Mouse (Mus musculus) ES-CJ7 (cell line): ENCODE measurements around the gene Grm7.
A peak's percentile ranks its signal among the peaks of the same experiment; 100 is the strongest.

Experiments used
- DNase-seq: peaks from one replicate; pipeline ENCODE4 v3.0.0; 2011; ENCODE audit warnings: low read depth, low spot score

The Grm7 gene

DNA sequence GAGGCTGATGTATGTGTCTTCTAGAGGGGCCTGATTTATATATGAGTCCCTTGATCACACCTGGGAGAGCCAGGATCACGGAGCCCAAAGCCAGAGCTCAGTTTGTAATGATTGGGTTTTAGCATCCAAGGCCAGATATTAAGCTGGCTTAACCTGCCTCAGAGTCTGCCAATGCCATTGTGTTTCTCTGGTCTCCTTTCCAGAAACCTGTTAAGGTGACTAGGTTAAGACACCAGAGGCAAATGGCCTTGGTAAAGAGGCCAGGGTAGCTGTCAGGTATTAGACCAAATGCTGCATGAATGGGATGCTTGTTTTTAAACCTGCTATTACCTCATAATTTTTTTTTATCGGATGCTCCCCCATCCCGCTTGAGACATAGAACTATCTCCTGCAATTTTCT is 722.7 kb downstream of the Grm7 start:
- DNase-seq, result no peak

DNA sequence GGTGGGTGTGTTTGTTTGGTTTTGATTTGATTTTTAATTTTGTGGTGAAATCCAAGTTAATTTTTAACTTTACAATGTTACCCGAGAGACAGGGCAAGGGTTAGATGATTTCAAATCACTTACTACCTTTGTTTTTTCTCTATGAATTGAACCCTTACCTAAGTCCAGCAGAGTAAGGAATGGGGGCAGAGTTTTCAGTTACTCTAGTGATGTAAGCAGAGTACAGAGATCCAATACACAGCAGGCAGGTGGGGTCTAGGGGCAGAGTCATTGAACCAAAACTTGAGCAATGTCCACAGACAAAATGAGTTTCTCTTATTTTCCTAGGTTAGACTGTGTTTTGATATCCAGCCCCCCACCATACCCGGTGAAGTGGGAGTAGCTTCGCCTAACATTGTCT is 723.2 kb downstream of the Grm7 start:
- no peak for DNase-seq

DNA sequence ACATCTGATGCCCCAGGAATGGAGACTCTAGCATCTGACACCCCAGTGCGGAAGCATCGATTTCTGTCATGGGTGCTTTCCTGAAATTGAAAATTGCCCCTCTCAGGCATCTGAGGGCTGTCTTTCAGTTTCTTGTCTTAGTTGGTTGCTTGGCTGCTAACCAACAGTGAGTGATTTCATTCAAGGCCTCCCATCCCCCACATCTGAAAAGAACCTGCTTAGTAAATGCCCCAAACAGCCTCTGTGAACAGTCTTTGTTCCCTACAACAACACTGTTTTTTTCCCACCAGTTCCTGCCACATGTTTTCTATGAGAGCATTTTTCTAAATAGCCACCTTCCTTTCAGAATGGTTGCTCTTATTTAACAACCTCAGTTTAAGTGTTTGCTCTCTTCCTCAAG is 723.6 kb downstream of the Grm7 start:
- no peak for DNase-seq

DNA sequence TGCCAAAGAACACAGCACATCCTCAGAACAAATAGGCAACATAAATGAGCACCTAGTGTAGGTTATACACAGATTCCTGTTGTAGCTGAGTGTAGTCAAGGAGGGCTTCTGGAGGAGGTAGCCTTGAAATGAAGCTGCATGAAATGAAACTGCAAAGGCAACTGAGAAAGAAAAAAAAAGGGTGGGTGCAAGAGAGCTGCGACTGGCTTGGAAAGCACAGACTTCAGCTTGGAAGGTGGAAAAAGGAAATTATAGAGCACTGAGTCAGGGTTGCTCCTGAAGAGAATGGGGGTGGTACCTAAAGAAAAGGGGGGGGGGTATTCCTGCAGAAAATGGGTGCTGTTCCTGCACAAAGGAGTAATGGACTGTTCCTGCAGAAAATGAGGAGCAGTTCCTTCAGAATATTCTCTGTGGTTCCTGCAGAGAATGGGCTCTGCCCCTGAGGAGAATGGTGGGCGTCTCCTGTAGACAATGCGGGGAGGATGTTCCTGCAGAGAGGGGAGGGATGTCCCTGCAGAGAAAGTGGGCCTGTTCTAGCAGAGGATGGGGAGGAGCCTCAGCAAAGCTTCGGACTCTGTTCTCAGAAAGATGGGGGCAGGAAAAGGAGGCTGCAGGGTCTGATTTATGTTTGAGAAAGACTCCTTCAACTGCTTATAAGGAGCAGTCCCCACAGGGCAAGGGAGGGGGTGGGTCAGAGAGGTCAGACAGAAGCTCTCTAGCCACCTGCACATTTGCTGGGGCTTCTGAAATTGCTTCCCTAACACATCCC is 726.4 kb downstream of the Grm7 start:
- DNase-seq, result peak; percentile 39

DNA sequence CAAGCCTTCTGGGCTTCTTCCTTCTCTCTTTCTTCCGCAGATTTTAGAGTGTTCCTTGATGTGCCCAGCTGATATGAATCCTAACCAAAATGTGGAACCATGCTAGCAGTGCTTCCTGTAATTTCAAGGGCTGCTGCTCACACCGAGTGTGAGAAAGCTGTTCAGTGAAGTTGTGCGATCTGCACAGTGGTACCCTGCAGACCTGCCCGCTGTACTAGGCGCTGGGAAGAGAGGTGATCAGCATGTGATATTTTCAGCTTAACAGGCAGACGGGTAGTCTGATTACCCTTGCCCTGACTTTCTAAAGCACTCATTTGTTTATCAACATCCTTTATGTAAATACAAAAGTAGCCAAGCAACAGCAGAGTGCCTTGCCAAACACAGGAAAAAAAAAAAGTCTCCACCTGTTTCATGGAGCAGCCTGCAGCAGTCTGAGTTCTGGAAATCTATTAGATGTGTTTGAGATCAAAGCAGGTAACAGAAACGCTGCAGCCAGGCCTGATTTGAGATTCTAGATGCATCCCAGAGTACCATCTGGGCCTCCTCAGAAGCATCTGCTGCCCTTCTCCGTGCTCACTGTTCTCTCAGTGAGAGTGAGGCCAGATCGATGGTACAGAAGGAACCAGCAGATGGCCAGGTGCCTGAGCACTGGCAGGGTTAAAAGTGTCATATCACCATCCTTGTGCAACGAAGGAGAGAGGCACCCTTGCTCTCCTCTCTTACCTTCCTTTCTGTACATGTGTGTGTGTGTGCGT is 727.4 kb downstream of the Grm7 start:
- no peak for DNase-seq

DNA sequence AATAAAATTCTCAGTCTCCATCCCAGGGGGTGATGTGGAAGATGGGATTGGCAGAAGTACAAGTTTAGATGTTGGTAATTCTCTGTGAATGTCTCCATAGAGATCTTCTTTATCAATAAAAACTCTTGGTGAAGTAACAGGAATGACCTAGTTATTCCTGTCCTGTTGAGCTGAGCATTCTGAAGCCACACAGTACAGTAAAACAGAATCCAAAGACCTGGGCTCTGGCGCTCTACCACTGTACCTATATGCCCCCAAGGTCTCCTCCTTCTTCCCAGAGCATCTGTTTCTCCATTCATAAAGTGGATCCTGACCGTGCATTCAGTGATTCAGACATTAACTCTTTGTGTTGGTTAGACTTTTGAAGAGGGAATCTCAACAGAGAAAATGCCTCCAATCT is 735.3 kb downstream of the Grm7 start:
- no peak for DNase-seq

DNA sequence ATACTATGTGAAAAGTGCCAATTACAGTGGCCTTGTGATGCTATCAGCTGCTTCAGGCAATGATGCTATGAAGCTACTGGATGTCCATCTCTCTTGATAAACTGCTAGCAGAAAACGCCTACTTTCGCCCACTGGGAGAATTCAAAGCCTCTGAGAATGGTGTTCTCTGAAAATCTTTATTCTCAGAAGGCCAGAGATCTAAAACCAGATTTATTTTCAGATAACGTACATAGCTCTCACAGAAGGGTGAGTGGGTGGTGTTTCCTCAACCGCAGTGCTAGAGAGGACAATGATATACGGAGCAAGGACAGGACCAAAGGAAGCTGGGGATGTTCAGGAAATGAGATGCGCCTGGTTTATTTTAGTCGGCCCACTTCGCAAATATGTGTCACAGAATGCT is 763.4 kb downstream of the Grm7 start:
- DNase-seq, result no peak

DNA sequence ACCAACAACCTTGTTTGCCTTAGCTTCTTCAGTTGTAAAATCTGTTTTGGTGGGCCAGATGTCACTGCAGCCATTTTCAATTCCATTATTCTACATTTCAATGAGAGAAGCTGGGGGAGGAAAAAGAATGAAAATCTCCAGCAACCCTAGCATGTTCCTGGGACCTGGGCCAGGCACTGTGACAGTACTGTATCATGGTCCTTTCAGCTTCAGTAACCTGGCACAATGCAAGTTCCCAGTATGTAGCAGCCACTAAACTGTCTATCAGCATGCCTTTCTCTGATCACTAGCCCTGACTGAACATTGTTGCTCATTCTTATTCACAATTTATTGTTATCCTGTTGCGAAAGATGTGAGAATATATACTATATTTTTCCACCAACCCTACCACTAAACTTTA is 779.4 kb downstream of the Grm7 start:
- no peak for DNase-seq

DNA sequence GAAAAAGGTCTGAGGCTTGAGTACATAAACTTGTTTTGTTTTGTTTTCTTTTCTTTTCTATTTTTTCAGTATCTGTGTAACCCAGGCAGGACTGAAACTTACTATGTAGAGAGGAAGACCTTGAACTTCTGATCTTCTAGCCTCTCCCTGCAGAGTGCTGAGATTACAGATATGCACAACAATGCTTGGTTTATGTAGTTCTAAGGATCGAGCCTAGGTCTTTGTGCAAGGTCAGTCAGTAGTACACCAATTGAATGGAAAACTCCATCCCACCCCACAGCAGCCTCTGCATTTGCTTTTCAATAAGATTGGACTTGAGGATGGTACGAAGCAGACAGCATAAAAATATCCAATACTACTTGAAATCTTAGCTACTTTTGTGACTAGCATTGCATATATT is 800.8 kb downstream of the Grm7 start:
- peak; percentile 84 for DNase-seq

DNA sequence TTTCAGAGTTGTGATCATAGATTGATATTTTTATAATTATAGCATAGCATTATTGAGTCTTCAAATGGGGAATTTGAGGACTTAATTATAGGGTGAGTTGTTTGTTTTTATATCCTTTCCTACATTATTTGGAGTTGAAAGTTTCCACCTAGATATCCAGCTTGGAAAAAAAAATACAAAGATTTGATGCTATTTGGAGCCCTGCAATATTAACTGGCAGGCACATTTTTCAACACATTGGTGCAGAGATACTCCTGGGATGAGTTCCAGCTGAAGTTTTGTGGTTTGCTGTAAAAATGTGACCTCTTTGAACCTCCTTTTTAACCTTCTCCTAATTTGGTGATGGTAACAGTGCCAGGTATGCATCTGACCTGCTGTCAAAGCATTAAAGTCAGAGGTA is 802.5 kb downstream of the Grm7 start:
- no peak for DNase-seq

DNA sequence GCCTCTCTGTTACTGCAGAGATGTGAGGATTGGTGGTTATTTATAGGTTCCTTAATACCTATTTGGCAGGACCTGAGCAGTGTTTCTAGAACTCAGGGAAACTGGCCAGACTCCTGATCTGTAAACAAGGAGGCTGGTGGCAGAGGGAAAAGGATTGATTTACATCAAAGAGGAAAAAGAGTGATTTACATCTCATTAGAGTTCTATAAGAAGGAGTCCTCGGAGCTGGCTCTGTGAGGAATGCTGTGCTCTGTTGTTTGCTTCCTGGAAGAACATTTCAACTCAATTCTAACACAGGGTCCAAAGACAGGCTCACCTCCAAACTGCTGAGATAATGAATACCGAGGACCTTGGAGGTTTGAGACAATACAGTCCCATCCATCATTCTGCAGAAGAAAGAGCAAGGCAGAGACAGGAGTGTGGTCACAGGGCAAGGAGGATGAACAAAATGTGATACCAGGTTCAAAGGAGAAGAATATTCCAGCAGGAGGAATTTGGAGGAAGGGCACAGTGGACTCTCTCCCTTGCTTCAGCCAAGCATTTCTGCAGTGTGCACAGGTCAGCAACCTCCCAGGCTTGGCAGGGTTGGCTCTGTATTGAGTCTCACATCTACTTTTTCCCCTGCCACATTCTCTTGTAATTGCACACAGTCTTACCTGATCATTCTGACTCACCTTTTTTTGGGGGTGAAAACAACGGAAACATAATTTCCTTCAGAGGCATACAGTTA is 803.8 kb downstream of the Grm7 start:
- peak; percentile 60 for DNase-seq

DNA sequence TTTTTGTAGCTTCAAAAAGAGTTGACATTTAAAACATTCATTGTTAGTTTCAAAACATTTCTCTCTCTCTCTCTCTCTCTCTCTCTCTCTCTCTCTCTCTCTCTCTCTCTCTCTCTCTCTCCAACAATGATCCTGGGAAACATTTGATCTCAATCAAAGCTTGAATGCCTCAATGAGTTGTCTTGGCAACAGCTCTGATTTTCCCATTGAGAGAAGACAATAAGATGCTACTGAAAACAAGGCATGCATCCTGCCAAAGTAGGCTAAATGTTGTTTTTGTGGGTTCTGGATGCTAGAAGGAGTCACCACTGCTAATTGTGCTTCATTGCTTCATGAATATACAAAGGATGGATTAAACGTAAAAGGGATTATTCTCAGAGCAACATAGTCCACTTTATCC is 836.5 kb downstream of the Grm7 start:
- no peak for DNase-seq

DNA sequence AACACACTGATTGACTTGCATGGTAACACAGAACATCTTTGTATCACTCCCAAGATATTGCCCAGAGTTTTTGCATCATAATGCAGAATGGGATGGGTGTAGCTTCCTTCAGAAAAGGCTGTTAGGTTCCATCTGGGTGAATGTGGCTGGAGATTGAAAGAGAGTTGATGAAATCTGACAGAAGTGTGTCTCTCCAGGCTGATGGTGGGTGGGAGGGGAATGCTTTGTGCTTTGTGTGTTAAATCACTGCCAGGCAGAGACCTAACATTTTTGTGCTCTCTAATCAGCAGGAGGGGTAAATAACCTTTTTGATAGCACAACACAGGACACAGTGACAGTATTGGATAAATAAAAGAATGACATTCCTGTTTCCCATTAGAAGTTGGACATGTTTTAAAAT is 840.7 kb downstream of the Grm7 start:
- DNase-seq, result peak; percentile 20

DNA sequence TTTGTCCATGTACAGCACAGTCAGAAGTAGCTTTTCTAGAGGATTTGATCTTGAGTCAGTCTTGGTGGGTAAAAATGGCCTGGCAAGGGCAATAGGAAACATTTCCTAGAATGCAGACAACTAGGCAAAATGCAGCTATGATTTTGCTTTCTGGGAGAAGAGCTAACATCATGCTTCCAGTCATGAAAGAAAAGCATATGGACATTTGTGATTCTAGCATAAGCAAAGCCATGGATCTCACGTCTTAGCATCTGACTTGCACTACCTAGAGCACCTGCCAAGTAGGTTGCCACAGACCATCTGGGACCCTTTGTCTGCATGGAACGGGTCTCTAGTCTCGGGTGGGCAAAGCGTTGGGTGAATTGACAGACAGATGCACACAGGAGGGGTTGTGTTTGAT is 842.2 kb downstream of the Grm7 start:
- peak; percentile 41 for DNase-seq

DNA sequence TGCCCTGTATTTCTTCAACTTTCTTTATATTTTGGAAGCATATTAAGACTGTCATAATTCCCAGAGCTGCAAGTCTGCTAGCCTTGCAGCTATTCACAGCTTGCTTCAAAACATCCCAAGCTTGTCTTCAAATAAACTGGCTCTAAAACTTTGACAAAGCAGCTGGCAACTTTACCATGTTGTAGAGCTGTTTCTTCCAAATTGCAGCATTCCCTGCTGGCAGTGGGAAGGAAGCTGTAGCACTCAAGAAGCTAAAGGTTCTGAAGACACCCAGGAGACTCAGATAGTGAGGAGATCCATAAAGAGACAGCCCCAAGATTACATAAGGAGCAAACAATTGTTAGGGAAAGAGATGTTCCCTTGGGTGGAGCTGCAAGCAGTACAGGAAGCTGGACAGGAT is 846.8 kb downstream of the Grm7 start:
- DNase-seq, result no peak

DNA sequence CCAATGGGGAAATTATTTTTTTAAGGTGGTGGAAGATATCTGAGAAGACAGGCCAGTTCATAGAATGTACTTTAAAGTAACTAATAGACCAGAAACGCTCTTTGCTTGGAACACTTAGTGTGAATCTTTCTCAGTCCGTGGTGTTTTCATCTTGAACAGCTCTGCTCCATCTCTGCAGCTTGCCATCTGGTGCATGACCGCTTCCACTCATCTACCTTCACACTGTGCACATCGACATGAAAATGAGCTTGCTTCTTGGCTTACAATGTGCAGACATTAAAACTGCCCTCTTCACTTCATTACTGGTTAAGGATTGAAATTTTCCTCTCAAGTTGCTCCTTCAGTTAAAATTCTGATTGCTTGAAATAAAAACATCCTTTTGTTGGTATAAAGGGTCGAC is 854.2 kb downstream of the Grm7 start:
- no peak for DNase-seq

DNA sequence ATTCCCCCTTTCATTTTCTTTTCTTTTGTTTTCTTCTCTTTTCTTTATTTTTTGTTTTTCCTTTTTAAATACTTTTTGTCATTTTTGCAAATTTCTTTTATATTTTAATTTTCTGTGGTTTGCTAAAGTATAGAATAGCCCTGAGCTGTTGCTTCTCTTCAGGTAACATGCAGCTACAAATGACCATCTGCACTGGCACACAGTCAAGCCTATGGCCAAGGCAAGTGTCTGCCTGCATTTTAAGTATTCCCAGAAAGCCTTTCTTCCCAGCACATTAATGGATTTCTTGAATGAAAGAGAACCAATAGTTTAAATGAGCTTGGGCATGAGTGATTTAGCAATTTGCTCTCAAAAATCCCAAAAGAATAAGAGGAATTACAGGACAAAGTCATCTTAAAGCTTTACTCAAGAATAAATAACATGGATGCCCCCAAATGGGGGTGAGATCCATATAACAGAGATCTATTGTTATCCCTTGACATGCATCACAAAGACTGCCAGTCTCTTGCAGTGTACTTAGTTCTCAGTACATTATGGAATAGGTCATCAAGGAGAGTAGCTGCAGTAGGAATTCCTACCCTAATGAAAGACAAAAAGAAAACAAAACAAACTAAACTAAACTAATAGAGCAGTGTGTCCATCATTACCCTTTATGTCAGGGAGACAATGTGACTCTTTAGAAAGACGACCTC is 865.5 kb downstream of the Grm7 start:
- DNase-seq, result no peak

DNA sequence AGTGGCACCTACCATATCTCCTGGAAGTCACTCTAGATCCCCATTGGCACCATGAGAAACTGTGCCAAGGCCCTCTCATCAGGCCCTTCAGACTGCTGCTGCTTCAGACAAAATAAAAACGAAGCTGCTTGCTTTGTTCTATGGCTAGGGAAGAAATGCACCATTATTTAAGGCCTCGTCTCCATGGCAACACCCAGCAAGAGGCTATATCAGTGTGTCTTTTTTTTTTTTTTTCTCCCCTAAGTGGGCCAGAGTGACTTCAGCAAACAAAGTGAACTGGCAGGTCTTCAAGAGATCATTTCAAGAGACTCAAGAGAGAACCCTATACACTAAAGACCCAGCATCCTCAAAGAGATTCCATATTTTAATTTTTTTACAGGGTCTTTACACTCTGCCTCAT is 867.0 kb downstream of the Grm7 start:
- no peak for DNase-seq

DNA sequence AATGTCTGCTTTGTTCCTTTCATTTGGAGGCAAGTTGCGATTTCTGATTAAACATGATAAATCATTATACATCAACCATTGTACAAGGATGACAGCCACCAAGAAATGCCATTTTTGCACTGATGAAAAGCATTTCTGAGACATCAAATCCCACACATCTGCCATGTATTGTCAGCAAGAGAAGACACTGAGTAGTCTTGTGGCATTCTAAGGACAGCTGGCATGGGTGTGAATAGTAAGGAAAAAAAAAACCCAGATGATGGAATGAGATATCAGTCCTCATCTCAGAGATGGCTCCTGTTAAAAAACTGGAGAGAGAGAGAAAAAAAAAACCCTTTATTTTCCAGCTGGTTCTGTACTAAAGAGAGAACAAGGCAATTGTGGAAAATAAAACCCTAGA is 875.8 kb downstream of the Grm7 start:
- DNase-seq, result no peak

DNA sequence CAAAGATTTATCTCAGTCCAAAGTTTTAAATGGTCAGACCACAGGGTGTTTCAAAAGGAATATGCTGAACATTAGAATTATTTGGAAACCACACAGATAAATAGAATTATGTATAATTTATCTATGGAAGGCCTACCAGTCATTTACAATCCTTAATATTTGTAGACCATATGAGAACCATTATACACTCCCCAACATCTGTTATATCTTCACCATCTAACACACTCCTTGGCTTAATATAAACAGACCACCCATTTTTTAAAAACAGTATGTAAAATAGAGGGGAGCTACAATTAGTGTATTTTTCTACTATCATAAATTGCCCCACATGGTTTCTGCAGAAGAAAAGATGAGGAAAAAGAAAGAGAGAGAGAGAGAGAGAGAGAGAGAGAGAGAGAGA is 876.7 kb downstream of the Grm7 start:
- DNase-seq, result no peak

DNA sequence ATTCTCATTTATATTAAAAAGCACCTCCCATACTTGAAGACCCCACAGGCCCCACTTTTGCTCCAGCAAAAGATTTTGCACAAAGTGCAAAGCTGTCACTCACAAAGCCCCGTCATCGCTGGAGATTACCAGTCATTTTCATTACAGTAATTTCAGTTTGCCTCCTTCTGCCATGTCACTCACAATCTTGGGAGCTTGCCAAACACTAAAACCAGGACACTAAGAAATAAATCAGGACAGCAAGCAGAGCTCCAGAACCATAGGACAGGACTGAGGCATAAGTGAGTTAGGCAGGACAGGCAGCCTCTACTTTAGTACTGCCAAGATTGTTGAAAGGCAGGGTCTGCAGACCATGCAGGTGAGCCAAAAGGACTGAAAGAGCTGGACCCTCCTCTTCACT is 884.6 kb downstream of the Grm7 start:
- no peak for DNase-seq

DNA sequence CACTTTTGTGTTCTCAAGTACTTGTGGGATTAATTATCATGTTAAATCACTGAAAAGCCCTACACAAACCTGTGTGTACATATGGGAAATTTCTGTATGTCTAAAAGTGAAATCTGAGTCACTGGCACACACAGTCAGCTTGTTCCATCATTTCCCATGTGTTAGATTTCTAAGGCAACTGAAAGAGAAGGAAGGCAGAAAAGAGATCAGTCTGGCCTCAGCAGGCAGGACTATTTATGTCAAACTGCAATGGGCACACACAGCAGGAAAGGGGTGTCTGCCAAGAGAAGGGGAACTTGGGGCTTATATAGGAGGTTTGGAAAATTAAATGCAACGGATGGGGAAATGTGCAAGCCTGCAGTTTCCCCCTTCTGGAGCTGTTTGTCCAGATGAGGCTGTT is 913.2 kb downstream of the Grm7 start:
- DNase-seq, result no peak
